Mouse (Mus musculus) c-Kit-positive CD71-negative TER-119-negative erythroid progenitor cells, embryonic 14.5 days (primary cell): ENCODE data around the gene Rnls.

Experiments
- DNase-seq: peaks from one replicate; pipeline ENCODE4 v3.0.0-alpha.2; 2013; ENCODE audit warnings: low read depth

Rnls gene

GRCm38 (mm10) chr19:33179595-33179994 lies 212.5 kb downstream of the Rnls start:
- no peak for DNase-seq

GRCm38 (mm10) chr19:33178866-33179265 lies 213.2 kb downstream of the Rnls start:
- no peak for DNase-seq

GRCm38 (mm10) chr19:33178367-33178766 lies 213.7 kb downstream of the Rnls start:
- no peak for DNase-seq

DNA sequence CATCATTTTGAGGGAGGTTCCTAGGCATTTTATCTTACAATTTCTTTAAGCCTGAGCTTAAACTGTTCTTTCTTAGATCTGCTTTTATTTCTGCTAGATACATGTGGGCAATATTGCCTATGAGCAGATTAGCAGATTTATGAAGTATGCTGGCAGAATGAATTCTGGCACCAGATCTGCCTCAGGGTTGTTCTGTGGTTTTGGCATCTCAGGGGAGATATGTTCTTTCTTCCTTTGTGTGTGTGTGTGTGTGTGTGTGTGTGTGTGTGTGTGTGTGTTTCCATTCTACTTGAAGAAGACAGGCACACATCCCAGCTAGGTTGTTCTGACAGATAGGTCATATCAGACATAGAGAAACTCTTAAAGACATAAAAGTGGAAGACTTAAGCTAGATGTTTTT lies 218.1 kb downstream of the Rnls start:
- DNase-seq = no peak

GRCm38 (mm10) chr19:33169881-33170280 lies 222.2 kb downstream of the Rnls start:
- no peak for DNase-seq

- DNase-seq = no peak
Measured at GRCm38 (mm10) chr19:33167528-33168264, 224.4 kb downstream of the Rnls start.

DNA sequence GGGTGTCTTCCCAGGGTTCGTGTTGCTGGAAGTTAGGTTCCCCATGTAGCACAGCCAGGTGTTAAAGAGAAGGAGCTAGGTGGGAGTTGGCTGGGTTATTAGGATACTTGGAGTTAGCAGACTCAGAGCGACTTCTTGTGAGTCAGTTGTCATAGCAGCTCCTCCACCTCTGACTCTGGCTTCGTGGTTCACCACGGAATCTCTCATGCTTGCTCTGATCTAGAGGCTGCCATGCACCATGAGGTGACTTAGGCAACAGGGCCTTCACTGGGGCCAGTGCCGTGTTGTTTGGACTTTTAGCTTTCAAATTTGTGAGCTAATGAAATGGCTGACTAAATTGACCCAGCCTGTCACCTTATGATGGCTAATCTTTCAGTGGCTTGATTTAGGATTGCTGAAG lies 227.3 kb downstream of the Rnls start:
- no peak for DNase-seq

GRCm38 (mm10) chr19:33161903-33162302 lies 230.2 kb downstream of the Rnls start:
- no peak for DNase-seq

- DNase-seq = no peak
Measured at GRCm38 (mm10) chr19:33159897-33160296, 232.2 kb downstream of the Rnls start.

GRCm38 (mm10) chr19:33159192-33159591 lies 232.9 kb downstream of the Rnls start:
- no peak for DNase-seq

DNA sequence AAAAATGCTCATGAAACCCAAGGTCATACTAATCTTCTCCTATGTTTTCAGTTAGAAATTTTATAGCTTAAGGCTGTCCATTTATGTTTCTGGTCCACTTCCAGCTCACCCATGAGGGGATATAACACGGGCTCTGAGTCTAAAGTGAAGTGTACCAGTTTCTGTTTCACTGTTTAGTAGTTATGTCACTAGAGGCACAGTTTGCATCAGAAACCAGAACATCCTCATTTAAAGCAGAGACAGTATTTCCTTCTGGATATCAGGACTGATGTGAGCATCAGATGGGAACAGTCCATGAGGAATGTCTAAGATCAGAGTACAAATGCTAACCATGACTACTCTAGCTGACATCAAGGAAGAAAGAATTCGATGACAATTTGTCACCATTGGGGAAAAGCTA lies 233.9 kb downstream of the Rnls start:
- DNase-seq = no peak

DNA sequence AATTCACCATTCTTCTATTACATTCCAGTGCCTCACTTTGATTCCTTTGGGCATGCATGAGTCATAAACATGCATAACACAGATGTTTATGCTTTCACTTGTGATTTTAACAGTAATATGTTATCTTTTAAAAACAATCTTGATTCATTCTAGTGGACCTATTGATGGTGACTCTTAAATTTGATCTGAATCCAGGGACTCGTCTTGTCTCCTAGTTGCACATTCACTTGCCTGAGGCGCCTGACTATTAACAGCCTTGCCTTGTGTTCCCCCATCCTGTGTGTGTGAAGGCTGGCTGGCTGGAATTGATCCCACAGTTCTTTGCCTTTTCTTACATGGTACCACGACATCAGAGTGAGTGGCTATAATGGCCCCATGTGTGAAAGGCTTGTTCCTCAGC lies 243.7 kb downstream of the Rnls start:
- no peak for DNase-seq

DNA sequence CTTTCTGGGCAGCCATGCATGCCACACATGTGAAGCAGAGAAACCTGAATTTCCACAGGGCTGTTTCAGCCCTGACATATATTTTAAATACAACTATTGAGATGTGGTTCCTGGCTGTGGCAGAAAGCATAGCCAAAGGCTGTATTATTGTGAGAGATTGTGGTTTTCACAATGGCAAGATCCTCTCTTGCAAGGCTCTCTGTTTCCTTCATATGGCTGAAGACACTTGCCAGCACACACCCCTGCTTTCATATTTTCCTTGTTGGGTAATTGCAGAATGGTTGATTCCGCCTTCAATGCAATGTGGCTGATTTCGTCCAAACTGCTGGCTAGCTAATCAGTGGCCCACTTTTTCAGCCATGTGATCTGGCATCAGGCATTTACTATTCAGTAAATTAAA lies 248.9 kb downstream of the Rnls start:
- no peak for DNase-seq

DNA sequence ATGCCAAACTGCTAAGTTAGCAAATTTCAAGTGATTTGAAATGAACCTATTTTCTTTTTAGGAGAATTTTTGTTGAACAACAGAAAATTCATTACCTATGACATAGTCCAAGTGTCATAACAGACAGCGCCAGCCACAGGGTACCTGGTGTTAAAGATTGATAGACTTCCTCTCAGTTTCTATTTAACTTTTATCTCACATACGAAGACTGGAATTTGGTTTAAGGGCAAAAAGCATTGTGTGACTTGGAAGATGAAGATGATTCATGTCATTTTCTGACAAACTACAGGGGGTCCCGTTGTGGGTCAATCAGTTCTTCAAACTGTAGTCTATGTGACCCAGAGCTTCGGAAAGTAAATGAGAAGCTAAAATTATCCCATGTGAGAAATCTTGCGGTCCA lies 254.8 kb downstream of the Rnls start:
- no peak for DNase-seq

GRCm38 (mm10) chr19:33122611-33123226 lies 269.4 kb downstream of the Rnls start:
- no peak for DNase-seq

DNA sequence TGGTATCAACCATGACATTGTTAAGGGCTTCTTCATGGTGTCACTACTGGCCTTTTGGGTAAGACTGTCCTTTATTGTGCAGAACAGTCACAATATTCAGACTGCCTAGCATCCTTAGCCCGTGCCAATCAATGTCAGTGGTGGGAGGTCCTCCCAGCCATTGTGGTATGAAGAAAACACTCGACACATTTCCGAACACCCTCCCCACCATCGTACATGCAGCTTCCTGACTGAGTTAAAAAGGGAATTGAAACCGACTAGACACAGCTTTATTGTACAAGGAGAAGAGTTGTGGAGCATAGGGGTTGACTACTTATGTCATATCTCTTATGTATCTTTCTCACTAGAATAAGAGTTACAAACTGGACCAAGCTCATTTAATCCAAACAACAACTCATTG lies 272.1 kb downstream of the Rnls start:
- DNase-seq = no peak

- no peak for DNase-seq
Measured at GRCm38 (mm10) chr19:33118898-33119297, 273.2 kb downstream of the Rnls start.

DNA sequence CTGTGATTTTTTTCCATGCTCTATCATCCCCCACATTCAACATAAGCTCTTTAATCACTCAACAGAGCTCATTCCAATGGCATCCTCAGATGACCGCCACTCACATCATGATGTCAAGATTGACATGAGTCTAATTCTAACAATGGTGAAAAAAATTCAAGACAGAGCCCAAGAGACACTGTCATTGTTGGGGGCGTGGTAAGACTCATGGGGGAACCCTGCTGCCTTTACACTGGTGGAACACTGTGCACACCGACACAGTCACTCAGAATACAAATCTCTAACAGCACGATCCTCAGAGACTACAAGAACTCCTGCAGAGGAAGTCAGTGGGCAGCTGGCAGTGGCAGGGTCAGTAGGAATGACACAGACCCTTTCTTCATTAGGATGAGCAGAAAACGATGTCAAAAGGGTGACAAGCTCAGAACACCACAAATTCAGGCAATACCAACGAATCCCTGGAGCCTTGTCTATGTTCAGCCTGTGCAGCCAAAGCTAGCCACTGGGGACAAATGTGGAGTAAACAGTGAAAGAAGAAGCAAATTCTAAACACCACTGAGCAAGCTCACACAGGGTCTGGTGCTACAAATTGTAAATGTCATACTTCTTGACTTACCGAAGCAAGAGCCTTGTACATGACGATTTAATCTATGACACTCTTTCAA lies 277.3 kb downstream of the Rnls start:
- DNase-seq = no peak

- no peak for DNase-seq
Measured at GRCm38 (mm10) chr19:33113746-33114145, 278.3 kb downstream of the Rnls start.

DNA sequence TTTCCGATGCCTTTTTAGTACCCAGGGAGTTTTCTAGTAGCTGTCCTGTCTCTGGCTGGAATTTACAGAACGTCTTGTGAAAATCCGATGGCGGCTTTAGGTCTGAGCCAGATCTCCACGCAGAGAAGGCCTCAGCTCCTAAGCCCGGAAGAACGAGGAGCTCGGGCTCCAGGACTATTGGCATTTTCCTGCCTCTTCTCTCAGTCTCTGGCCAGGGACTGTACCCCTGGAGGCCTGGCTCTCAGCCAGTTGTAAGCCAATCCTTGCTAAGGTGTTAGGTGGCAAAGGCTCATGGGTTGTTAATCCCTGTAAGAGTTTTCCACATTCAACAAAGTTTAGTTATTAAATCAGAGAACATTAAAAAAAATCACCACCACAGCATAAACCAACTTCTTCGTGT lies 281.7 kb downstream of the Rnls start:
- DNase-seq = no peak

DNA sequence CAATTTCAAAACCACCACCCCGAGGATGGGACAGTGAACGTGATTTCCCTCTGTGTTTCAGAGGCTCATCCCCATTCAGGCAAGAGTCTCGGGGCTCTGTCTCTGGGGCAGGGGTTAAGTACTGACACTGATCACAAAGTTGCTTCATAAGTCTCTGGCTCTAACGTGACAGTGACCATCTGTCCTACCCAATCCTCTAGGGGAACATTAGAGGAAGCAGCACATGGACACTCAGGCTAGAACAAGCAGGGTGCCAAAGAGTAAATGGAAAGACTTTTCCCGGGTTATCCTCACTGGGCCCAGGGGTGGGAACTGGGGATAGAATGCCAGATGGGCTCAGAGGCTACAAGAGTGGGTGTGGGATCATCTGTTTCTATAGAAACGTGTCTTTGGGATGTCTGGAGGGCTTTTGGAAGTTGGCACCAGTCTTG lies 282.1 kb downstream of the Rnls start:
- no peak for DNase-seq

GRCm38 (mm10) chr19:33109141-33109540 lies 283.0 kb downstream of the Rnls start:
- DNase-seq = no peak

- no peak for DNase-seq
Measured at GRCm38 (mm10) chr19:33103851-33104250, 288.2 kb downstream of the Rnls start.
